Mouse (Mus musculus): ENCODE data around the gene Mettl16.
A peak's percentile ranks its signal among the peaks of the same experiment; 100 is the strongest.

Mettl16 gene

GRCm38 (mm10) chr11:74847919-74848521 lies 77.4 kb downstream of the Mettl16 start:
- DNase-seq: peak; percentile 88 to 92

- no peak for DNase-seq
Measured at GRCm38 (mm10) chr11:74850998-74851661, 80.5 kb downstream of the Mettl16 start.

- DNase-seq: no peak
Measured at GRCm38 (mm10) chr11:74857756-74858155, 87.1 kb downstream of the Mettl16 start.

GRCm38 (mm10) chr11:74862129-74862528 lies 91.5 kb downstream of the Mettl16 start:
- DNase-seq: no peak

- DNase-seq: peak; percentile 69 to 77
Measured at GRCm38 (mm10) chr11:74863471-74863870, 92.8 kb downstream of the Mettl16 start.

GRCm38 (mm10) chr11:74864421-74864820 lies 93.8 kb downstream of the Mettl16 start:
- no peak for DNase-seq

GRCm38 (mm10) chr11:74865252-74865651 lies 94.6 kb downstream of the Mettl16 start:
- DNase-seq: peak; percentile 14 to 40

- DNase-seq: peak; percentile 90 to 93
Measured at GRCm38 (mm10) chr11:74866640-74867039, 96.0 kb downstream of the Mettl16 start.

GRCm38 (mm10) chr11:74867181-74867580 lies 96.6 kb downstream of the Mettl16 start:
- DNase-seq: peak; percentile 94 to 96

- DNase-seq: peak; percentile 53 to 72
Measured at GRCm38 (mm10) chr11:74868046-74868760, 97.6 kb downstream of the Mettl16 start.

GRCm38 (mm10) chr11:74869603-74870002 lies 99.0 kb downstream of the Mettl16 start:
- no peak for DNase-seq

GRCm38 (mm10) chr11:74870544-74870943 lies 99.9 kb downstream of the Mettl16 start:
- DNase-seq: no peak

GRCm38 (mm10) chr11:74870991-74871622 lies 100.5 kb downstream of the Mettl16 start:
- peak in 1 of 2 experiments; percentile 49 for DNase-seq

- DNase-seq: peak; percentile 56 to 60
Measured at GRCm38 (mm10) chr11:74874630-74875029, 104.0 kb downstream of the Mettl16 start.

GRCm38 (mm10) chr11:74876801-74877200 lies 106.2 kb downstream of the Mettl16 start:
- peak; percentile 78 to 81 for DNase-seq

Measured in cerebellum, postnatal 25 days (tissue).